Comparison of ENCODE assay signal across 20 mouse cellular contexts in genomic region chr12:109714061-109714460, GRCm38 (mm10).
"Had no signal": no experiment of that assay in that cellular context is flagged by ENCODE, and none has a peak within 500 bp of the region (broad histone marks: within the 10 kb centered on the region; RNA-seq: fewer than 3 reads in every experiment).

No protein-coding gene starts in this region.

- H3K9me3 ChIP-seq: limb, embryonic 12.5 days; limb, embryonic 15.5 days; midbrain, embryonic 12.5 days; neural tube, embryonic 13.5 days had no signal

- H3K4me1 ChIP-seq: limb, embryonic 12.5 days; limb, embryonic 15.5 days; midbrain, embryonic 12.5 days; neural tube, embryonic 13.5 days had no signal

- ATAC-seq: liver, postnatal 0 days; lung, postnatal 0 days; midbrain, embryonic 16.5 days had no signal

- H3K4me2 ChIP-seq: limb, embryonic 12.5 days; limb, embryonic 15.5 days; liver, embryonic 11.5 days; lung, embryonic 14.5 days; midbrain, embryonic 12.5 days; neural tube, embryonic 13.5 days had no signal

- H3K27ac ChIP-seq: limb, embryonic 12.5 days; limb, embryonic 15.5 days; liver, embryonic 14.5 days; midbrain, embryonic 12.5 days; neural tube, embryonic 13.5 days; stomach, postnatal 0 days had no signal

- H3K27me3 ChIP-seq: limb, embryonic 12.5 days; limb, embryonic 15.5 days; midbrain, embryonic 12.5 days; neural tube, embryonic 13.5 days had no signal

- H3K9ac ChIP-seq: limb, embryonic 12.5 days; limb, embryonic 15.5 days; liver, embryonic 14.5 days; liver, postnatal 0 days; lung, embryonic 14.5 days; midbrain, embryonic 12.5 days; neural tube, embryonic 13.5 days had no signal

- DNase-seq: kidney, adult 9 months; kidney, postnatal 14 days; kidney, postnatal 4 days; left cerebral cortex, postnatal 4 days; liver, postnatal 0 days; lung, embryonic 14.5 days; lung, postnatal 36 days; retina, postnatal 1 day; right cerebral cortex, postnatal 4 days; thymus, postnatal 25 days had no signal

- H3K4me3 ChIP-seq: limb, embryonic 12.5 days; limb, embryonic 15.5 days; midbrain, embryonic 12.5 days; myocyte; neural tube, embryonic 13.5 days had no signal
